Mouse (Mus musculus): ENCODE data around the gene E130308A19Rik.

The E130308A19Rik gene

DNA sequence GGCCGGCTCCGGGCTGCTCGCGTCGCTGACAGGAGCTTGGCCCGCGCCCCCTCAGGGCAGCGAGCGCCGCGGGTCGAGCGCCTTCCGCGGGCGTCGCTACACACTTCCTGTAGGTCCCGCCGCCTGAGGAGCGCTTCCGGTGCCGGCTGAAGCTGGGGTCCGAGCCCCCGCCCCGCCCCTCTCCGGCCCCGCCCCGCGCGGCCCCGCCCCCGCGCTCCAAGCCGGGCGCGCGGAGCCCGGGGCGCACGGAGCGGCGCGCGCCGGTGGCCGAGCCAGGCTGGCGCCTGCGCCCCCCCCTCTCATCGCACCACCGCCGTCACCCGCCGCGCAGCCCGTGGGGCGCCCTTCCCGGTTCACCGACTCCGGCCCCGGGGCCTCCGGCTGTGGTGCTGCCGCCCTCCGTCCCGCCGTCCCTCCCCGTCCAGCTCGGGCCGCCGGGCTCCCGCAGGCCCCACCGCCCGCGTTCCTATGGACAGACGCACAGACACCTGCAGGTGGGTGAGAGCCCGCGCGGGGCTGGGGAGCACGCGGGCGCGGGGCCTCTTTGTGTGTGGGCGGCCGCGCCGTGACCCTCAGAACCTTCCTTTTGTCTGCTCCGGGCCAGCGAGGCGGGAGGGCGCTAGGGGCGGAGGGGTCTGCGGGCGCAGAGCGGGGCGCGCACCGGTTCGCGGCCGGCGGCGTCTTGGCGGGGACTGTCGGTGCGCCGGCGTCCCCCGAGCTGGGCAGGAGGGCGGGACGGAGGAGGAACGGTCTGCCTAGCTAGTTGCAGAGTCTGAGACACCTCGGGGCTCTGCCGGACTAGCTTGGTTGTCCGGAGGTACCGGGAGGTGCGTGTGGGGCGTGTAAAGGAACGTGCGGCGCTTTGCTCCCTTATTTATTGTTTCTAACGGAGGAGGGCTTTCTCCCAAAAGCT, at the start of gene E130308A19Rik:
Gene E130308A19Rik, plus strand, starts transcription at position 214 of the 913 bp plus-strand sequence.
- DNase-seq (ENCODE audit: low read depth, low spot score): peak; percentile 75

DNA sequence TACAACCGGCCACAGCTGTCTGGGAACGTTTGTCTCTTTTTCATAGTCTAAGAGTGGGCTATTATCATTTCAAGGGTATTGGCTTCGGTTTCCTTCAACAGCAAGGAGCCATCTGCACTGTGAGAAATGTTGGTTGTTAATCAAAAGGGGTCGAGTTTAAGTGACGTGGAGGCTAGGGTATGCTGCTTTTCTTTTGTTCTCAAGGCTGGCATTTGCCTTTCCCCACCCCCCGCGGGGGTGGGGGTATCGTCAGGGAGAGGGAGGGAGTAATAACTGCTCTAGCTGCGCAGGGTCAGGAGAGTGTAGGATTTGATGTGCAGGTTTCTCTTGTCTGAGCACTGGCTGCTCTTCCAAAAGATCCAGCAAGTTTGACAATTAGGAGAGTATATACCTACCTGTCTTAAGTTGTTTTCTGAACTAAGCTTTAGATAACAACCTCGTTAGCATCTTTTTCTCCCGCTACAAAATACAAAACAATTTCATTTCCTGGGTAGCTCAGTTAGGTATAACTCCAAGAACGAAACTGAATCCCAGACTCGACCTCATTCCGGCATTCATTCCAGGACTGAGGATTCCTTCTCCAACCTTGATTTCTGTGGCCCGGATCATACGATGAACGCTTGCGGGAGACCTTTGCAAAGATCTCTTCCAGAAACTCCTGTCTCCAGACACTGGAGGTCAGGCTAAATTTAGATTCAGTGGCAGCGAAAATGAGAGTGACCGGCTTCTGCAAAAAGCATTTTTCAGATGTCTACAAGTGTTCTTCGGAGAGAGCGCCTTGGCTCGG, 45.3 kb upstream of the E130308A19Rik start:
- peak; percentile 82 for DNase-seq (ENCODE audit: low read depth, low spot score)

DNA sequence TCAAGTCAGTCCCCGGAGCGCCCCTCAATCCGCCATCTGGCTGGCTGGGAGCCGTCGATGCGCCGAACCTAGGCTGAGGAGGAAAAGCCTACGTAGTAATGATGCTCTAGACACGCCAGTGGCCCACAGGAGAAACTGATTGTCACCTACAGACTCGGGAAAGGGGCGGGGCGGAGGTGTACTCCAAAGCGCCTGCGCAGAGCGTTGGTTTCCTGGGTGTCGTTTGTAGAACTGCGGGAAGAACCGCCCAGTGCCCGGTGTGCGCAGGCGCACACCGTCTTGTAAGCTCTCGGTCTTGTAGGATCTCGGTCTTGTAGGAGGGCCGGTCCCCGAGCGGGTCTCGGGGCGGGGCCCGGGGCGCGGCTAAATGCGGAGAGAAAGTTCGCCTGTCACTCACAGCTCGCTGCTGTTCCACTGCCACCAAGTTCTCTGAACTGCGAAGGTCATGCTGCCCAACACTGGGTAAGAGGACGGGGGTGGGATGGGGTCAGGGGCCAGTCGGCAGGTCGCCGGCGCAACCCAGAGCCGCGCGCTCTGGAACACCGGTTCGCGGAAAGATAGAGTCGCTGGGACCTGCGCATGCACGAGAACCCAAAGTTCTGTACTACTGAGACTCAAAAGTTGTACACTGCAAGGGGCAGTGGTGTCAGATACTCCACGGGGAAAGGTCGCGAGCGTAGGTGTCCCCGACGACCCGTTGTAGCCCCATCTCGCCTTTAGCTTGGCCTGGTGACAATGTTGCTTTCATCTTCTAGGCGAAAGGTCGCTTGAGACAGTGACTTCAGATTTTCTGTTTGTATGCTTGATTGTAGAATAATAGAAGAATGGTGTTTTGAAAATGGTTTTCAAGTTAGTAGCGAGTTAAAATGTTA, 44.5 kb upstream of the E130308A19Rik start, which contains the start of gene Hsdl2:
Gene Hsdl2, plus strand, starts transcription at position 250 of the 872 bp plus-strand sequence.
- peak; percentile 99 for DNase-seq (ENCODE audit: low read depth, low spot score)

GRCm38 (mm10) chr4:59582186-59582585, 43.8 kb upstream of the E130308A19Rik start:
- DNase-seq (ENCODE audit: low read depth, low spot score): no peak

GRCm38 (mm10) chr4:59585097-59585496, 40.9 kb upstream of the E130308A19Rik start:
- DNase-seq (ENCODE audit: low read depth, low spot score): no peak

- no peak for DNase-seq (ENCODE audit: low read depth, low spot score)
Observed at GRCm38 (mm10) chr4:59587215-59587871, 38.7 kb upstream of the E130308A19Rik start.

DNA sequence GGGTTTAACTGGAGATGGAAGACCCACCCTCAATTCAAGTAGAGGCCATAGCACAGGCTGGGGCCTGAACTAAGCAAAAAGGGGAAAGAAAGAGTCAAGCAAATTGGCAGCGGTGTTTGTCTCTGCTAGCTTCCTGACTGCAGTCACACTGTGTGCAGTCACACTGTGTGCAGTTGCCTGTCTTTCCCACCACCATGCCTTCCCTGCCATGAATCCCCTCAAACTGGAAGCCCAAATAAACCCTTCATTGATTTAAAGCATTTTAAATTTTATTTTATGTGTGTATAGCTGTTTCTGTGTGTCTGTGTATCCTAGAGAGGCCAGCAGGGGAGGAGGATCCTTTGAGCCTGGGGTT, 38.2 kb upstream of the E130308A19Rik start:
- no peak for DNase-seq (ENCODE audit: low read depth, low spot score)

- no peak for DNase-seq (ENCODE audit: low read depth, low spot score)
Observed at GRCm38 (mm10) chr4:59594614-59595013, 31.4 kb upstream of the E130308A19Rik start.

- no peak for DNase-seq (ENCODE audit: low read depth, low spot score)
Observed at GRCm38 (mm10) chr4:59596556-59596955, 29.5 kb upstream of the E130308A19Rik start.

GRCm38 (mm10) chr4:59602704-59603103, 23.3 kb upstream of the E130308A19Rik start:
- DNase-seq (ENCODE audit: low read depth, low spot score): no peak

DNA sequence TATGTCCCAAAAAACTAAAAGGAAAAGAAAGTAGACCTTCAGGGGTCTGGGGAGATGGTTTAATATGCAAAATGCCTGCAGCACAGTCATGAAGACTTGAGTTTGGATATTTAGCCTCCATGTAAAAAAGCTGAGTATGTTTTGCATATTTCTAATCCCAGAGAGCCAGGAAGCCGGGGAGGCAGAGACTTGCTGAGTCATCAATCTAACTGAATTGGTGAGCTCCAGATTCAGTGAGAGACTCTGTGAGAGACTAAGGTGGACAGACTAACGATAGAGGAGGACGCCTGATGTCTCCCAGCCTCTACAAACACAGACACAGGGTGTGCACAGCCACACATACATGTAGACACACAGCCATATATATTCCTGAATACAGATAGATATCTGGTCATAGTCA, 21.1 kb upstream of the E130308A19Rik start:
- DNase-seq (ENCODE audit: low read depth, low spot score): no peak

- no peak for DNase-seq (ENCODE audit: low read depth, low spot score)
Observed at GRCm38 (mm10) chr4:59605501-59605900, 20.5 kb upstream of the E130308A19Rik start.

GRCm38 (mm10) chr4:59610411-59610810, 15.6 kb upstream of the E130308A19Rik start:
- no peak for DNase-seq (ENCODE audit: low read depth, low spot score)

- DNase-seq (ENCODE audit: low read depth, low spot score): peak; percentile 21
Observed at GRCm38 (mm10) chr4:59614986-59615385, 11.0 kb upstream of the E130308A19Rik start.

- DNase-seq (ENCODE audit: low read depth, low spot score): no peak
Observed at GRCm38 (mm10) chr4:59619611-59620245, 6.3 kb upstream of the E130308A19Rik start.

- DNase-seq (ENCODE audit: low read depth, low spot score): no peak
Observed at GRCm38 (mm10) chr4:59625676-59625997, 374 bp upstream of the E130308A19Rik start.

DNA sequence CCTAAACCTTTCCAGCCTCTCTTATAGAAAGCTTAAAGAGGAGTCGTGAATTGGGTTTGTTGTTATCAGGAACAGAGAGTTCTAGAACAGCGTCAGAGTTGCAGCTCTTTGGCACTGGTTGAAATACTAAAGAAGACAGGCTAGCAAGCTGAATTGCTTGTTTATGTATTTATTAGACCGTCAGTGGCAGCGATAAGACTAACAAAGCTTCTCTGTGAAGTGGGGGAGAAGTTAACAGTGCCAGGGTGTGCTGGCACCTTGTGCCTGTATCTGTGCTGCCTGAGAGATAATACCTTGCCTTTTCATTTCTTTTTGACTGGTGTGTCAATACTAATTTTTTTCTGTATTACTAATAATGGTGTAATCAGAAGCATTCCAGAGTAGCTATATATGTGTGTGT, 2.2 kb downstream of the E130308A19Rik start:
- no peak for DNase-seq (ENCODE audit: low read depth, low spot score)

DNA sequence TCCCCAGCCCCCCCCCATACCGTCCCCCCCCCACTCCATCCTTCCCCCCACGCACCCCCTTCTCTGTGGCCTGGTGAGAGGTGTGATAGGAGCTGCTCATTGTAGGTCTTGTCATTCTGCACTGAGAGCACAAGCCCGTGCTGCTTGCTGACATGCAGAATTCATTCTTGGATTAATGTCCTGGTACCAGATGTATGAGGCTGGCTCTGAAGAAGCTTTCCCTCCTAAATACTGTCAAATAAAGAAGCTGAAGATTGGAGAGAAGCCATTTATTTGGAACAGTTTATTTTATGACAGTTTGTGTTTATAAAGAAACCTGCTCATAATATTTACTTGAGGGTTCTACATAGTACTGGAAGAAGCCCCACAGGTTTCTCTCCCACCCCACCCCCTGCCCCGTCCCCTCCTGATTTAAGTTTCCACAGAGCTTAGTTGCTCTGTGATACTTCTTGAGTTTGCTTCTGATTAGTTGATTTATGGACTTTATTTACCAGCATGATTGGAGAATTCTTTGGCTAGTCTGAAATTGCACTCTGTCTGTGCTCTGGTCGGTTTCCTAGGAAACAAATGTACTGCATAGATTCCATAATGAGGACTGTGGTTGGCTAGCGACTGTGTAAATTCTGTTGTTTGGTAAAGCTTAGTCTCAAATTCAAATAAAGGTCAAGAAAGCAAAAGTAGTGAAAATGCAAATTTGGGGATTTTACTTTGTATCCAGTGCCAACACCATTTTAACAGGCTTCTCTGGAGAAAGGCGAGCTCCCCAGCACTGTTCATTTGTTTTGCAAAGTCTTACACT, 3.3 kb downstream of the E130308A19Rik start:
- peak; percentile 40 for DNase-seq (ENCODE audit: low read depth, low spot score)

GRCm38 (mm10) chr4:59630122-59630521, 4.1 kb downstream of the E130308A19Rik start:
- DNase-seq (ENCODE audit: low read depth, low spot score): no peak

- DNase-seq (ENCODE audit: low read depth, low spot score): no peak
Observed at GRCm38 (mm10) chr4:59634532-59634931, 8.5 kb downstream of the E130308A19Rik start.
